Mouse (Mus musculus) lung, postnatal 0 days (tissue): ENCODE results near the gene Llph. TPM values are rescaled to one million over a fixed set of nuclear protein-coding genes. Genes with fewer than 3 reads are reported as not detected.

Experiments used
- ATAC-seq: fragments of 200-750 bp; cut with Nextera tagmentation; 2 replicates; pipeline ENCODE4 v1.8.0; 2017; ENCODE audit warnings: moderate library complexity
- DNase-seq: peaks from one replicate; pipeline ENCODE4 v3.0.0-alpha.2; 2016; ENCODE audit warnings: low spot score
- H3K27ac ChIP-seq: fragments of 300-500 bp; sonication (generic); 2 replicates; pipeline ENCODE4 v1.5.1; 2014; ENCODE audit warnings: antibody characterized with exemption, mild to moderate bottlenecking, low read length, mixed read lengths
- H3K27me3 ChIP-seq: fragments of 300-500 bp; sonication (generic); replicated peaks from 2 replicates; pipeline ENCODE4 v1.6.1; 2014; ENCODE audit warnings: low read length, mixed read lengths; ENCODE audit not compliant: insufficient read depth
- H3K36me3 ChIP-seq: fragments of 300-500 bp; sonication (generic); 2 replicates; pipeline ENCODE4 v1.6.1; 2014; ENCODE audit warnings: low read length, mixed read lengths; ENCODE audit not compliant: insufficient read depth
- H3K4me1 ChIP-seq: fragments of 300-500 bp; sonication (generic); 2 replicates; pipeline ENCODE4 v1.6.1; 2014; ENCODE audit warnings: antibody characterized with exemption, low read depth, low read length, mixed read lengths; ENCODE audit not compliant: insufficient read depth
- H3K4me2 ChIP-seq: fragments of 300-500 bp; sonication (generic); replicated peaks from 2 replicates; pipeline ENCODE4 v1.6.1; 2014; ENCODE audit warnings: low read depth, mild to moderate bottlenecking, low read length, moderate library complexity, mixed read lengths
- H3K4me3 ChIP-seq: fragments of 300-500 bp; sonication (generic); 2 replicates; pipeline ENCODE4 v1.5.1; 2014; ENCODE audit warnings: low read depth, low read length
- H3K9ac ChIP-seq: fragments of 300-500 bp; sonication (generic); replicated peaks from 2 replicates; pipeline ENCODE4 v1.6.1; 2014; ENCODE audit warnings: low read depth, mild to moderate bottlenecking
- H3K9me3 ChIP-seq: fragments of 300-500 bp; sonication (generic); 2 replicates; pipeline ENCODE4 v1.6.1; 2016; ENCODE audit warnings: low read length, mixed read lengths
- CTCF ChIP-seq: IDR thresholded peaks from 2 replicates; pipeline ENCODE4 v1.5.1; 2016; ENCODE audit warnings: antibody characterized with exemption, mild to moderate bottlenecking
- EP300 ChIP-seq: IDR thresholded peaks from 2 replicates; pipeline ENCODE4 v1.6.1; 2016; ENCODE audit warnings: antibody characterized with exemption, mild to moderate bottlenecking, control low read depth
- WGBS: fragments of 180-500 bp; shearing (Covaris S2); extraction: QIAGEN DNeasy Blood & Tissue Kit; methylation state at CpG from one replicate; pipeline ENCODE4 v1.1.7; 2014; 5-methylcytosine and 5-hydroxymethylcytosine counted together
- polyA plus RNA-seq: library from polyadenylated mRNA; unstranded; fragments of >200 nt; fragmentation: Nextera tagmentation; extraction: Ambion mirVana; gene quantifications from 2 replicates; pipeline ENCODE4 v1.2.1, GENCODE M21; 2015

Gene Llph
- polyA plus RNA-seq, 1 experiment from 2014 or later: 33.4 TPM

GRCm38 (mm10) chr10:120191165-120191564, 35.7 kb upstream of the Llph start:
- 84% methylated on average over 6 of the region's 6 CpGs for WGBS
- ATAC-seq (no peak), DNase-seq (no peak)
- no peak for TF ChIP-seq EP300
- no peak for TF ChIP-seq CTCF
- H3K36me3 ChIP-seq: no peaks in the 10 kb centered on the region
- H3K4me3 ChIP-seq: no peak overlapping the region
- H3K4me2 ChIP-seq: no peak overlapping the region
- H3K9ac ChIP-seq: no peak overlapping the region
- H3K9me3 ChIP-seq: no peaks in the 10 kb centered on the region
- no peak overlapping the region for H3K27ac ChIP-seq
- H3K4me1 ChIP-seq: no peaks in the 10 kb centered on the region
- H3K27me3 ChIP-seq: no peaks in the 10 kb centered on the region

DNA sequence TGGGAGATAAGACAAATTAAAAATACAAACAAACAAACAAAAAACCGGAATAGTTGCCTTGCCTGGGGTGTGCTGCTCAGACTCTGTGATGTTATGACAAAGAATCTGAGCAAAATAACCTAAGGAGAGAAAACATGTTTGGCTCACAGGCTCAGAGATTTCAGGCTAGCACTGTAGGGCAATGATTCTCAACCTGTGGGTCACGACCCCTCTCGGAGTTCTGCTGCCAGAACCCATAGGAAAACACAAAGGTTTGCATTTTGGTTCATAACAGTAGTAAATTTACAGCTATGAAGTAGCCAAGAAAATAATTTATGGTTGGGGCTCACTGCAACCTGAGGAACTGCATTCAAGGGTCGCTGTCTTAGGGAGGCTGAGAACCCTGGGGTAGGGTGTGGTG, 34.6 kb upstream of the Llph start:
- Histone ChIP-seq H3K27ac (no peak overlapping the region), H3K4me3 (no peak overlapping the region), H3K9me3 (no peaks in the 10 kb centered on the region), H3K4me2 (no peak overlapping the region), H3K36me3 (no peaks in the 10 kb centered on the region), H3K4me1 (no peaks in the 10 kb centered on the region), H3K9ac (no peak overlapping the region), H3K27me3 (no peaks in the 10 kb centered on the region)
- no peak for ATAC-seq
- TF ChIP-seq CTCF (no peak), EP300 (no peak)
- WGBS: 69% methylated on average over 4 of the region's 4 CpGs
- DNase-seq: no peak

- no peak for TF ChIP-seq EP300
- TF ChIP-seq CTCF: no peak
- Histone ChIP-seq H3K27me3 (no peaks in the 10 kb centered on the region), H3K27ac (no peak overlapping the region), H3K4me3 (no peak overlapping the region), H3K4me2 (no peak overlapping the region), H3K4me1 (no peaks in the 10 kb centered on the region), H3K9ac (no peak overlapping the region), H3K9me3 (no peaks in the 10 kb centered on the region), H3K36me3 (no peaks in the 10 kb centered on the region)
- DNase-seq (no peak), ATAC-seq (no peak)
- WGBS: 88% methylated on average over 8 of the region's 8 CpGs
Observed at GRCm38 (mm10) chr10:120193255-120193654, 33.6 kb upstream of the Llph start.

GRCm38 (mm10) chr10:120197061-120197835, 29.6 kb upstream of the Llph start:
- TF ChIP-seq CTCF (no peak), EP300 (no peak)
- Histone ChIP-seq H3K36me3 (no peaks in the 10 kb centered on the region), H3K4me2 (no peak overlapping the region), H3K4me3 (no peak overlapping the region), H3K4me1 (no peaks in the 10 kb centered on the region), H3K27me3 (no peaks in the 10 kb centered on the region), H3K9ac (no peak overlapping the region), H3K27ac (no peak overlapping the region), H3K9me3 (no peaks in the 10 kb centered on the region)
- WGBS: 67% methylated on average over 14 of the region's 14 CpGs
- DNase-seq: no peak
- no peak for ATAC-seq

DNA sequence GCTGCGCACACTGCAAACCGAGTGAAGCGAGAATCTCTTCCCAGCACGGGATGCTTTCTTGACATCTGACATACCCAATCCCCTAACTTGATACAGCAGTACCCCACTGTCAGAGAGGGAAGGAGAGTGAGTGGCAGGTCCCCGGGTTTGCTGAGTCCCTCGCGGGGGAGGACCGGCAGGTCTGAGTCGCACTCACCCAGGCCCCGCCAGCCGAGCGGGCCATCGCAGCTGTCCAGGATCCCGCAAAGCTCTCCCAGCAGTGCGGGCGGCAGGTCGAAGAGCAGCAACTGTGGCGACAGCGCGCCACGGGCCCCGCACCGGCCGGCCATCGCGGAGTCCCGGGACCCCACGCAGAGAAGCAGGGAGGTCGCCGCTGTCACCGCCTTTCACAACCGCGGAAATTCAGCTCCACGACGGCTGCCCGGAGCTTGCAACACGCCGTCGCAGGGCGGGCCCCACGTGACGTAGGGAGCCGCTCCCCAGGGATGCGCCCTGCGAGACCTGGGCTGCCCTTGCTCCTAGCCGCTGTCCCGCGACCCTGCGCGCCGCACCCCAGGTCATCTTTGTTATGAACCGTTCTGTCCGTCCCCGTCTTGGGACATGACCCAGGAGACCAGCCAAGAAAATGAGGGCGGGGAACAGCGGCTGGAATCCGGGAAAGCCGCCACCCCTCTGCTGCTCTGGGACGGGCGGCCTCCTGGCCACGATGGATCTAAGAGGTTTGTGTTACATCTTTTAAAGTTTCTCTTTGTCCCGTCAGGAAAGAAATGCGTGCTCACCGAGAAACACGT, 25.5 kb upstream of the Llph start, which contains the start of gene Tmbim4:
Gene Tmbim4 (plus strand): TSS at position 460 of the 791 bp plus-strand sequence.
- peak within 1 kb of the TSS; percentile 49 for H3K27ac ChIP-seq
- H3K36me3 ChIP-seq: no peaks in the 10 kb centered on the region
- 2% methylated on average over 65 of the region's 65 CpGs for WGBS
- no peaks in the 10 kb centered on the region for H3K9me3 ChIP-seq
- H3K4me3 ChIP-seq: peak within 1 kb of the TSS; percentile 58
- DNase-seq (peak; percentile 80), ATAC-seq (peak; percentile 87)
- peak within 1 kb of the TSS; percentile 87 for H3K4me2 ChIP-seq
- H3K4me1 ChIP-seq: no peaks in the 10 kb centered on the region
- H3K27me3 ChIP-seq: no peaks in the 10 kb centered on the region
- peak within 1 kb of the TSS; percentile 44 for H3K9ac ChIP-seq
- peak; percentile 1; the same call in 1 of the 2 replicates for TF ChIP-seq CTCF
- no peak for TF ChIP-seq EP300

GRCm38 (mm10) chr10:120201961-120202402, 24.9 kb upstream of the Llph start, which contains the start of gene Irak3:
TSS of gene Irak3 (minus strand) at chr10:120202130.
- TF ChIP-seq CTCF (peak; percentile 96), EP300 (no peak)
- H3K27ac ChIP-seq: peak within 1 kb of the TSS; percentile 49
- peak; percentile 74 for ATAC-seq
- peak within 1 kb of the TSS; percentile 44 for H3K9ac ChIP-seq
- H3K36me3 ChIP-seq: no peaks in the 10 kb centered on the region
- peak; percentile 89 for DNase-seq
- no peaks in the 10 kb centered on the region for H3K9me3 ChIP-seq
- under 1% methylated on average over 13 of the region's 13 CpGs for WGBS
- H3K27me3 ChIP-seq: no peaks in the 10 kb centered on the region
- H3K4me1 ChIP-seq: no peaks in the 10 kb centered on the region
- peak within 1 kb of the TSS; percentile 58 for H3K4me3 ChIP-seq
- H3K4me2 ChIP-seq: peak within 1 kb of the TSS; percentile 87
